Mouse (Mus musculus) kidney, adult 2 months (tissue): Measurements from ENCODE around the gene Tesk2.

Experiments
- CTCF ChIP-seq: fragments of 200-500 bp; conservative IDR thresholded peaks from 2 replicates; pipeline ENCODE4 v1.5.1; 2011; ENCODE audit warnings: low read depth, mild to moderate bottlenecking, control low read depth, low read length, moderate library complexity, mixed read lengths; ENCODE audit not compliant: insufficient read depth, insufficient read length
- POLR2A ChIP-seq: fragments of 200-500 bp; IDR thresholded peaks from one replicate; pipeline ENCODE4 v1.6.1; 2011; ENCODE audit warnings: low read depth, low read length, control low read depth

GRCm38 (mm10) chr4:116827819-116828218 lies 107.1 kb downstream of the Tesk2 start:
- TF ChIP-seq POLR2A (no peak), CTCF (peak; percentile 69)
